Mouse (Mus musculus) frontal cortex, adult (tissue): ENCODE measurements at regions not wholly inside any gene's neighbourhood (a gene's known extent, or its start where the extent isn't known, plus 50 kb on each side); places are given as distances from the start of the nearest gene placed in this dataset.
A peak's percentile ranks its signal among the peaks of the same experiment; 100 is the strongest.

Source experiments
- ATAC-seq: cut with Nextera tagmentation; 2 replicates; pipeline ENCODE4 v1.9.2; 2017; ENCODE audit warnings: mild to moderate bottlenecking, moderate library complexity, mixed read lengths; ENCODE audit not compliant: low TSS enrichment

DNA sequence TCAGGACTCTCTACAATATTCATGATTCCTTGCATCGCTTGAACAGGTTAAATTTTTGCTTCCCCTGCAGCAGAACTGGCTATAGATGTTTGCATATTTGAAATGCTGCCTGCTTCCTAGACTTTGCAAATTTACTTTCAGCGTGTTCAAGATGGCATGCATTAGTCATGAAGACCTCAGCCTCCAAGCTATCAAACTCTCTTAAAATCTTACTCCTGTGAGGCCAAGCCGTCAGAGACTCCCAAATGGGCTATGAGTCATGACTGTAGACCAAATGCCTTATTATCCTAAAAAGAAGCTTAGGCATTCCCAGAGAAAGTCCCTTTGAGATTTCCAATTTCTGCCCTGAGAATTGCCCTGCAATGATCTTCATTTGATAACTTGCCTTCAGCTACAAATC lies 874.7 kb upstream of the Pom121l12 start:
- peak; percentile 84 for ATAC-seq

DNA sequence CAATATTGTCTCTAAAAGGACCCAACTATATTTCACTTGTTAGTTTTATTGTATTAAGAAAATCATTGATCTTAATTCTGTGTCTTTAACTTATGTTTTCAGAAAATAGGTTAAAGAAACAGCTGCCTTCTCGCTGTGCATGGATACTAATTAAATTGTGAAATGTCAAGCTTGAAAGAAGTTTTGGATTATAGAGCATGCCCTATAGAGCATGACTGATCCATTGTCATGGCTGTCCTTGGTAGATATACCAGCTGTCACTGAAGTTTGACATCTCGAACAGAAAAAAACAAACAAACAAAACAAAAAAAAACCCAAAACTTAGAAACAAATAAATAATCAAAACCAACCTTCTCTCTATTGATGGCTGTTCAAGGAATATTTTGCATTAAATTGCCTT lies 828.0 kb upstream of the Pom121l12 start:
- ATAC-seq: no peak
